Mouse (Mus musculus) frontal cortex, postnatal 25 days (tissue): ENCODE results near the gene Higd1b.

ENCODE experiments used
- DNase-seq, 2 experiments: peaks; one replicate each; pipeline ENCODE4 v3.0.0; 2022; ENCODE audit warnings: low spot score in 2 of 2

The Higd1b gene

DNA sequence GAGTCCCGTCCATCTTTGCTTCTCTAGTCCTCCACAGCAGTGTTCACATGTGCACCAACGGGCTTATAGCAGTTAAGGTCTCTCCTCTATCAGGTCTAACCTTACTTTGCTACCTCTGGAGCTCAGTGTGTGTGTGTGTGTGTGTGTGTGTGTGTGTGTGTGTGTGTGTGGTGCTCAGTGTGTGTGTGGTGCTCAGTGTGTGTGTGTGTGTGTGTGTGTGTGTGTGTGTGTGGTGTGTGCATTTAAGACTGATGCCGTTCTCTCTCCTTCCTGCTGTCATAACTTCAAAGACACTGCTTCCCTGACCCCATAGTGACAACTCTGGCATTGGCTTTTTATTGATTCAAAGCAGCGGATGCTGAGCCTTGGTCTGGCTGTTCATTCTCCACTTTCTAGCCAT is at the start of gene Higd1b:
Higd1b (plus strand) TSS at position 301 of the 400 bp plus-strand sequence.
- DNase-seq: no peak

DNA sequence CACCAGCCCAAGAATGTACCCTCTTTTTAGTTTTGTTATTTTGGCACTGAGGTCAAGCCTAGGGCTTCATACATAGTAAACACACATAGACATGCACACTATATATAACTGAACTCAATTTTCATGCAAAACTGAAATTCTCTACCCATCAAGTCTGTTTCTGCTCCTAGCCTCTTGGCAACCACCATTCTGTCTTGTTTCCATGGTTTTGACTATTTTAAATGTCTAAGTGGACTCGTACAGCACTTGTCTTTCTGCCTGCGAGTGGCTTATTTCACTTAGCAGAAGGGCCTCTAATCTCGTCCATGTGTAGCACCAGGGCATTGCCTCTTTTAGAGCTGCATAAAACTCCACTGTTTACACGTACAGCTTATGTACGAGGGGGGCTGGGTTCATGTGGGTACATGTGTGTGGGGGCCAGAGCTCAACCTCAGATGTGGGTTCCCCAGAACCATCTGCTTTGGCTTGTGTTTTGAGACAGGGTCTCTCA is 47.9 kb upstream of the Higd1b start:
- no peak for DNase-seq

DNA sequence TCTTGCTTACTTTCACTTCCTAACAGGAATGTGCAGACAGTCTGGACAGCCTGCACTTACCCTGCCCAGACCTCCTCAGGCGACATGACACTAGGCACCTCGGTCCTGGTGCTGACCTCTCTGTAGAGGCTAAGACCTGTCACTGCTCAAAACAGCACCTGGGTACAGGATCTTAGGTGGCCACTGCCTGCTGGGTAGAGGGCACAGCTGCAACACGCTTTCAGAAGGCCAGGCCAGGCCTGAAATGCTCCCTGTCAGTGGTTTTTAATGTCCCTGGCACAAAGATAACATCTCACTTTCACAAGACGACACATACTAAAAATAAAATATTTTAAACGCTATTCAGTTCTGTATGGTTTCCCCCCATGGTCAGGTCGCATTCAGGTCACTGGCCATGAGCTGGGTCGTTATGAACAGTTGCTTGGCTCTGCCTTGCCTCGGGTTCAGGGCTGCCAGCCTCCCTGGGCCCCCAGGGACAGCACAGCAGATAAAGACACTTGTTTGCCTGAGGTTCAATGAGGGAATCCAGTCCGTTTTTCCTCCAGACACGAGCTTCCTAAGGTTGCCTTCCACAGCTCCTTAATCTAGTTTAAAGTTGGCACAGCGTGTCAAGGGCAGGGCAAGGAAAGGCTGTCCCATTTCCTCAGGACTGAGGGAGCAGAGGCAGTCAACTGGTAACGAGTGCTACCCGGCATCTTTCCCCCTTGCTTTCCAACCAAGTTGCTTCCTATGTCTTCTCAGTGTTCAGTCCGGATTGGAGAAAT is 43.8 kb upstream of the Higd1b start:
- DNase-seq: no peak

DNA sequence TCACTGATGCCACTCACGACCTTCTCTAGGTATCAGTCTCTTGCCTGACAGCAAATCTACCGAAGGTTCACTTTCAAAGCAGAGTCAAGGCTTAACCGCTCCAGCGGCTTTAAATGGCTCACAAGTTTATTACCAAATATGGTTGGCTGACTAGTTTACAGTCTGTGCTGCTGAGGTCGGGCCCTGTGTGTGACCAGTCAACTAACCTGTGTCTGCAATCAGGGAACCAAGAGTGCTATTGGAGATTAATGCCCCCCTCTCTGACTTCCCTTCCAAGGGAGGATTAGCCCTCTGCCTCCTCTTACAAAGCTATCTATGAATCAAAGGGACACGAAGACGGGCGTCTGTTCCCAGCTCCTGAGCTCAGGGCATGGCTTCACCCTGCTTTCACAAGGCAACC is 41.5 kb upstream of the Higd1b start:
- DNase-seq: no peak

DNA sequence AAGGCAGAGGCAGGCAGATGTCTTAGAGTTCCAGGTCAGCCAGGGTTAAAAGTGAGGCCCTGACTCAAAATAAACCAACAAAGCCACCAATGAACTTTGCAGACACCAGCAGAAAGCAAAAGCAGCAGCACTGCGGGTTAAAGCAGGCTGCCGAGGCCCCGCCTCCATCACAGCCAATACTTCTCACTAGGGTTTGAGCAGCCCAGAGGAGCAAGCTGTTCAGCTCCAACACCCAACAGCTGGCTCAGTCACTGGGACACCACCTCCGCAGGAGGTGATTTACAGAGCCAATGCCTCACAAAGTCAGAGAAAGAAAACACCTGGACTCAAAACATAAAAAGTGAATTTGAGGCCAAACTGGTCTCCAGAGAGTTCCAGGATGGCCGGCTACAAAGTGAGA is 32.2 kb upstream of the Higd1b start:
- DNase-seq: no peak

DNA sequence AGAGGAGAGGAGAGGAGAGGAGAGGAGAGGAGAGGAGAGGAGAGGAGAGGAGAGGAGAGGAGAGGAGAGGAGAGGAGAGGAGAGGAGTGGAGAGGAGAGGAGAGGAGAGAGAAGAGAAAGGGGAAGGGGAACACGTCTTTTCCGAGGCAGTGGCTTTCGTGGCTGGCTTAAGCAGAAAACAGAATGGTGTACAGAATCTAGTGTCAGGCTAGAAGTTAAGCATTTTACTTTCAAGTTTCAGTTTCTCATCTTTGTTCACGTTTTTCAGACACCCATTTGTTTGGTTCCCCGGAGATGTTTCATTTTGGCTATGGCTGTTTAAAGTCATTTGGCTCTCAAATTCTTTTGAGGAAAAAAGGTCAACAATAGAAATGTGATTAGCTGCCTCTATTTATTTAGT is 27.4 kb upstream of the Higd1b start:
- DNase-seq: no peak

DNA sequence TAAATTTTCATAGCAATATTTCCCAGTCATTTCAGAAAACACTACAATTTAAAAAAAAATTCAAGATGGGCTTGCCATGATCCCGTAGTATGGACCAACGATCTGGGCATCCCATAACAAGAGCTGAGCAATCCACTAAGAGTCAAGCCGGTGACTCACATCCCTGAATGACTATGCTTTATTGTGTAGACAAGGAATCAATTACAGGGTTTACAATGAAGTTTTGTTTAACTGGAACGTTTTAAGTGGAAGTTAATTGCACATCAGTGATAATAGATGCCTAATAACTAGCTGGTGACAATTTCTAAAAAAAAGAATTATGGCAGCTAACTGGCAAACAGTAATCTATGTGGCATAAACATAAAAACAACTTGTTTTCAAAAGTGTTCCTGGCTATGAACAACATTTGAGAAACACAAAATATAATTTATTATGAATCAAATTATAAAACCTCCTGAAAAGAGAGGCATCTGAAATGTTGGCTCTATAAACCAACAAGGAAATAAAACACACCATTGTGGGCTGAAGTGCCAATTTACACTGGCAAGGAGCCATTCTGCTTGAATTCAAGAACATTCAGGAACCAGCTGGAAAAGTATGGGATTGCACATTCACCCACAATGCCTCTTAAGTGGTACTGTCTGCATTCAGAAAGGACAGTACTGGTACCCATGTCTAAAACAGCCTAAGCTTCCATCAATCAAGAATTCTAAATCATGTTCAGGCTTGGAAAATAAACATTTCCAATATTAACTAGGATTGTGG is 24.7 kb upstream of the Higd1b start:
- DNase-seq: no peak

DNA sequence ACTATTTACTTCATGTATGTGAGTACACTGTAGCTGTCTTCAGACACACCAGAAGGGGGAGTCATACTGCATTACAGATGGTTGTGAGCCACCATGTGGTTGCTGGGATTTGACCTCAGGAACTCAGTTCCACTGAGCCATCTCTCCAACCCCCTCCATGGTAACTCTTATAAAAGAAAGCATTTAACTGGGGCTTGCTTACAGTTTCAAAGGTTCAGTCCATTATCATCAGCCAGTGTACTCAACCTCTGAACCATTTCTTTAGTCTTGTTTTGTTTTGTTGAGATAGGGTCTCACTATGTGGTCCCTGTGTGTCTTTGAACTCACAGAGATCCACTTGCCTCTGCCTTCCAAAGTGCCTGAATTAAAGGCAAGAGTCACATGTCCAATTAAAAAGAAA is 20.8 kb upstream of the Higd1b start:
- no peak for DNase-seq

DNA sequence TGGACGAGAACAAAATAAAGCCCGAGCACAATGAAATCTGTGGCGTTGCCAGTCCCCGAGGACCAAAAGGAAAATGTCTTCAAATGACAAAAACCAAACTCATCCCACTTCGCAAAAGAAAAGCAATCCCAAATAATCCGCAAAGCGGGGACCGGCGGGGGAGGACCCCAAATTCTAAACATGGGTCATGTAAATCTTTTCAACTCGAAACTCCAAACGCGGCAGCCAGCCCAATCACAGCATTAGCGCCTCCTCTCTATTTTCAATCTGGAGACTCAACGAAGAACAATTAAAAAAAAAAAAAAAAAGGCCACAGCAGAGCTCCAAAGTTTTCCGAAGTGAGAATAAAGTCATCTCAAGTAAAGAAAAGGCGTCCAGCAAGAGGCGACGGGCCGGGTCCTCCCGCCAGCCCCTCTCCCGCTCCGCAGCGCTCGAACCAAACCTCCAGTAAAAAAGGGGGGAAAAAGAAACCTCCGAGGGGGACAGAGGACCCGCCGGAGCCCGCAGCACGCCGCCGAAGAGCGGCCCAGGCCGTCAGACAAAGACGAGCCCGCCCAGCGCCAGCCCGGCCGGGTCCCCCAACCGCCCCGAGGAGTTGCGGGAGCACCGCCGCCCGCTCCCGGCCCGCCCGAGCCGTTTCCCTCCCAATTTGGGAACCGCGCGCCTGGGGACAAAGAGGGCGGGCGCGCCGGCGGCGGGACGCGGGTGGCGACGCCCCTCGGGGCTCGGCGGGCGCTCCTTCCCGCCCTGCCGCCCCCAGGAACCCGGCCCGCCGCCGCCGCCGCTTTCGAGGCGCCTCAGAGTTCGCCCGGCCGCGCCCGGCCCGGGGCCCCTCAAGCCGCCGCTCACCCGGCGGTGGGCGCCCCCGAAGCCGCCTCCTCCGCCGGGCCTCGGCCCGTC is 17.3 kb upstream of the Higd1b start:
- DNase-seq: no peak

DNA sequence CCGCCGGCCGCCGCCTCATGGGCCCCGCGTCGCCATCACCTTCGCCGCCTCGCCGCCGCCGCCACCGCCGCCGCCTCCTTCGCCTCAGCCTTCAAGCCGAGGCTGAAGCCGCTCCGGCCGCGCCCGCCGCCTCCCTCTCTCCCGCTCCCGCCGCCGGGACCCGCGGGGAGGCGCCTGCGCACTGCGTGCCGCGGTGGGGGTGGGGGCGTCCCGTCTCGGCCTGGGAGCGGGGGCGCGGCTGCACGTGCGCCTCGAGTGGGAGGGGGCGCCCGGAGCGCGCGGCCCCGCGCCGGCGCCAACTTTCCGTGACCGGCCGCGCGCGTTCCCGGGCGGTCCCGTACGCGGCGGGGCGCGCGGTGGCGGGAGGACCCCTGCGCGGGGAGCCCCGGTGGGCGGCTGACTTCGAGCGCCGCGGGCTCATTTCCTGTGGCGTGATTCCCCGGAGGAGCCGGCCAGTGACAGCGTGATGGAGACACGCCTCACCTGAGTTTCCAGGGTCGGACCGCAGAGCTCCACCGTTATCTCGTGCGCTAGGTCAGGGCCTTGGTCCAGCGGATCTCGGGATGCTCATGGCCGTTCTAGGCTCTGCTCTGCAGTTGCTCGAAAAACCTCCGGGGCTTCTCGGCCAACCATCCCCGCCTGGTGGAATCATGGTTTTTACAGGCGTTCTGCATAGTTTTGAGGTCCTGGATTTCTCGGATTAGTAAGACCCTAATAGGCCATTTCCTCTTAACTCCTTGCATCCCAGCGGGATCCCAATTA is 16.4 kb upstream of the Higd1b start, which contains the start of gene Gjc1:
Gjc1 (minus strand) TSS at position 680 of the 762 bp plus-strand sequence.
- DNase-seq: peak; percentile 9 to 27

DNA sequence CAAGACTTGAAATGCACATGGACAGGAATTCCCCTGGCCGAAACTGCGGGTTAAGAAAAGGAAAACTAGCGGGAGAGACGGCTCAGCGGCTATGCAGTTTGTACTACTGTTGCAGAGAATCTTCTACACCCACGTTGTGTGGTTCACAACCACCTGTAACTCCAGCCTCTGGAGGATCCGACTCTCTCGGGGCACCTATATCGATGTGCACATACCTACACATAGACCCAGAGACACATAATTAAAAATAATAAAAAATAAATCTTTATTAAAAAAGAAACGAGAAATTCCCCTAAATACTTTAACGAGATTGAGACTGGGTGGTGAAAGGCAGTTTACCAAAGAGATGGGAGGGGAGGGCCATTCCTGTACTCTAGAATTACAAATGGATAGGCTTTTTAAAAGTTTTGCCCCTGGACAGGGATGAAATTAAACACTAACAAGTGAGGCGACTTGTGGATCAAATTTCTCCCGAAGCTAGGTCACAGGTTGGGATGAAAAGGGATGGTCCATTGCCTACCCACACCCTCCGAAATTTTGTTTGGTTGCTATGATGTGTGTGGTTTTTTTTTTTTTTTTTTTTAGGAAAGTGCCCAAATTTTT is 15.8 kb upstream of the Higd1b start:
- DNase-seq: peak in 1 of 2 experiments; percentile 6

DNA sequence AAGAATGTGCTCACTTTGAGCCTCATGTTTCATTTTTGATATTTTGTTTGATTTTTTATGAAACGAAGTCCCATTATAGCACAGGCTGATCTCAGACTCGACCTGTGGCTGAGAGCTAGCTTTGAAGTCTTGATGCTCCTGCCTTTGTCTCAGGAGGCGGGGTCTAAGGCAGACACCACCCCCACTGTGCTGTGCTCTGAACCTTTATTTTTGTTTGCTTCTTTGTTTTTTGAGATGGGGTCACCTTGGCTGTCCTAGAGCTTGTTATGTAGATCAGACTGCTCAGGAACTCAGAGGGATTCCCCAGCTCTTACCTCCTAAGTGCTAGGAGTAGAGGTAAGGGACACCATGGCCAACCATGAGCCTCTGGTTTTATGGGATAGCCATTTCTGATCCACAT is 15.2 kb upstream of the Higd1b start:
- no peak for DNase-seq

DNA sequence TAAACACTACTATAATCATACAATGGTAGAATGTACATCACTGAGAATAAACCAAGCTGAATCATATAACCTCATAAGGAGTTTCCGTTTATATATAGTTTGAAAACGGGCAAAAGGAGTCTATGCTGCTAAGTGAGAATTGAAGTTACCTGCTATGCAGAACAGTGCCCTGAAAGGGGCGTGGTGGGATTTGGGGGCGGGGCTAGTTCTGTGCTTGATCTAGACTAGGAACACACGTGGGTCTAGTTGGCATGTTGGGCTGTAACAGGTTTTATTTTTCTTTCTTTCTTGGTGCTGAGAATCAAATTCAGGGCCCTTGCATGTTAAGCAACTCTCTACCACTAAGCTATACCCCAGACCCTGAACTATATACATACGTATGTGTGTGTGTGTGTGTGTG is 14.4 kb upstream of the Higd1b start:
- no peak for DNase-seq

DNA sequence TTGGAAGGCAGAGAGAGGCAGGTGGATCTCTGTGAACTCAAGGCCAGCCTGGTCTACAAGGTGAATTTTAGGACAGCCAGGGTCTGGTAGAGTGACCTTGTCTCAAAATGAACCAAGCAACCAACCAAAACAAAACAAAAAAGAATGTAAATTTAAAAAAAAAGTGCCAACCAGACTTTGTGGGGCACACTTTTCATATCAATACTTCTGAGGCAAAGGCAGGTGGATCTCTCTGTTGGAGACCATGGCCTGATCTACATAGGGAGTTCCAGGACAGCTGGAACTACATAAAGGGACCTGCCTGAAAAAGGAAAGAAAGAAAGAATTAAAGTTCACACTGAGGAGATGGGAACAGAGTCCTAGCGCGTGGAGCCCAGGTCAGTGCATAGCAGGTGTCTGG is 9.2 kb upstream of the Higd1b start:
- DNase-seq: no peak

DNA sequence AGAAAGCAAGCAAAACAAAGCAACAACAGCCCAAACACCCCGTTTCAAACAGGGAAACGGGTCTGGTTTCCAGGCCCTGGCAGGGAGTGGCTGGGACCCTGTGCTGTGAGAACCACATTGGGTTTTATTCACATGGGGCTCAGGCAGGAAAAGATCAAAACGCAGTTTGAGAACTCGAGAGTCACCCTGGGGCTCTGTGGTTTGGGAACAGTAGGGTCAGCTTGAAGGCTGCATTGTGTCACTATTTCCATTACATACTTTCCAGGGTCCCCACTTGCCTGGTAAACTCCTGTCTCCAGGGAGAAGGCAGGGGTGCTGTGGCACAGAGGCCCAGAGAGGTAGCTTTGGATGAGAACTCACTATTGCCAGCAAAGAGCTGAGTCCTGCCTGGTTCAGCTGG is 8.6 kb upstream of the Higd1b start:
- no peak for DNase-seq

DNA sequence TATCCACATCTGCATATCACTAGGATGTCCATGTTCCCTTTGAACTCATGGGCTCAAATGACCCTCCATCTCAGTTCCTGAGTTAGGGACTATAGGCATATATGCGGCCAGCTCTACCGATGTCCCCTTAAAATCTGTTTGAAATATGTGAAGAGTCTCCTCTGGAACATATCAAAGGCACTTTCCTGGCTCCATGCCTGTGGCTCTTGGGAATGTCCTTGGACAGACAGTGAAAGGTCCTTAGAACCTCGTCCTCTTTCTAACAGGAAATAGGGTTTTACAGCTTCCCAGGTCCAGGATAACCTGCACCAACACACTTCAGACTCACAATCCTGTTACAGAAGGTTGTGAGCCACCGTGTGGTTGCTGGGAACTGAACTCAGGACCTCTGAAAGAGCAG is 5.4 kb upstream of the Higd1b start:
- DNase-seq: no peak

DNA sequence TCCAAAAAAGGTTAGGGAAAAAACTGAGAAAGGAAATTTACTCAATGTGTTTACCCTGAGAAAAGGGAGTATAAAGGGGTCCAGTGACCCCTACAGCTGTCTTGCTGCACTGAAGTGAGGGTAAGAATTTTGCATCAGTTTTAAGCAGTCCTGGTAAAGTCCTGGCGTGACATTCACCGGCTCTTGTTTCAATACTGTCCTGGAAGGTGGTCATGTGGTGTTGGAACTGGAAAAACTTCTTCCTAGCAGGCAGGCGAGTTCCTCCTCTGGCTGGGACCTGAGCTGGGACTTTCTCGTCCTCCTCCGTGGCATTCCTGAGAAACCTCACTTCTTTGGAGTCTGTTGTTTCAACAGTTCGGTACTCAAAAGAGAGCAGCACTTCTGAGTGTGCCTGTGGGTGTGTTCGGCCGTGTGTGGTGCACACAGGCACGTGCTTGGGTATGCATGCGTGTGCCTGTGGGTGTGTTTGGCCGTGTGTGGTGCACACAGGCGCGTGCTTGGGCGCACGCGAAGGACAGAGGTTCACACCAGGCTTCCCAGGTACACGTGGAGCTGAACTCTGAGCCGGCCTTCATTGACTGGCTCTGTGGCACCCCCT is 2.9 kb upstream of the Higd1b start:
- DNase-seq: no peak

DNA sequence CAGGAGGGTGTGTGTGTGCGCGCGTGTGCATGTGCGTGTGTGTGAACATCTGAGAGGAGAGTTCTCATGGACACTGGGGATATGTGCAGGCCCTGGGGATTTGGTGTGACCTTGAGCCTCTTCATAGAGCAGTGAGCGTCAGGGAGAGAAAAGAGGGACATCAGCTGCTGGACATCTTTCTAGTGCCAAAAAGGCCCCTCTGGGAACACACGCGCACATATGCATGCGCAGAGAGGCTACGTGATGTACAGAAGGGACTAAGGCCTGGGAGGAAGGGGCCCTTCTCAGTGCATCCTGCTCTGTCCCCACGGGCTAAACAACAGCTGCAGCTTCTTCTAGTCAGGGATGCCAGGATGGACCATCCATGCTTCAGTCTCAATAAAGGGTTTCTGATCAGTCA is 1.4 kb upstream of the Higd1b start:
- no peak for DNase-seq

DNA sequence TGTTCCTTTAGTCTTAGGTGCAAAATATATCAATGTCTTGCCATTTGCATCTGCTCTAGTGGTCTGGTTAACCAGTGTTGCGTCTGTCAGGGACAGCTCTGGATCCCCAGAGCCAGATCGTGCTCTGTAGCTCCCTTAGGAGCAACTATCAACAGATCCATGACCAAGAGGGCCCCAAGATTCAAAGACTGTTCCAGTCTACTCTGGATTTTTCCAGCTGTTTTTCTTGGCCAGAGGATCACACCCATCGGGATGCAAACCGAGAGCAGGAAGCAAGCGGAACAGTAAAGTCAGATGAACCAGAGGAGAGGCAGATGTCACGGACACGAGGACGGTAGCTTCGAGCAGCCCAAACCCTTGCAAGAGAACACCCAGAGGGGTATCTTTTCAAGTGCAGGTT is 497 bp downstream of the Higd1b start:
- DNase-seq: no peak

DNA sequence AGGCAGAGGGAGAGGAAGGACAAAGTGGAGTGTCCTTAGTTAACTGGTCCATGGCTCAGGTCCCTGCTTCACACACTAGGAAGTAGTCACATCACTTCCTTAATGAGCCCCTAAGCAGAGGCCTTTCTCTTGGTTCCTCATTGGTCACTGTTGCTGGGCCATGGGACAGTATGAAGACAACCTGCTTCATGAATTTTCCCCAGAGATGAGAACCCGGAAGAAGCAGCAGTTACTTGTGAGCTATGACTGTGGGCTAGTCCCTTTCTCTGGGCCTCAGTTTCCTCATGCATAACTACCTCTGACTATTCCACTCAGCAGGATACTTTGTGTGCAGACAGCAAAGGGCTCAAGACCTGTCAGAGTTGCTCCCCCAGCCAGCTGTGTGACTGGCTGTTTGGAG is 1.7 kb downstream of the Higd1b start:
- DNase-seq: no peak

DNA sequence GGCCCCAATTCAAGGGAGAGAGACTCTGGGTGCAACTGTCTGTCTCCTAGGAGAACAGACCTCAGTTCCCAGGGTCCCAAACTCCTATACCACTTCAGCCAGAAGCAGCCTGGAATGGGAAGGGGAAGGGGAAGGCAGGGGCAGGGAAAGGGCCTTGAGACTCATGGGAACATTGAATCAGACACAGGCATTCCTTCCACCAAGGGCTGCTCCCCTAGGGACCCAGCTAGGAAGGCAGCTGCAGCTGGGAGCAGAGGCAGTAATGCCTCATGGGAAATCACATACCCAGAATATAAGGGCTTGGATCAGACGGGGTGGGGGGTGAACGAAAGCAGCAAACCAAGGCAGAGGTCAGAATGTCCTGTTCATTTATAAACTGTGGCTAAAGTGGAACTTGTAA is 2.5 kb downstream of the Higd1b start:
- DNase-seq: no peak
